Mouse (Mus musculus) hindbrain, embryonic 16.5 days (tissue): ENCODE measurements around the gene Mapk10. TPM values are rescaled to one million over a fixed set of nuclear protein-coding genes. Genes with fewer than 3 reads are reported as not detected.

ENCODE experiments used
- ATAC-seq: fragments of 200-750 bp; cut with Nextera tagmentation; 2 replicates; pipeline ENCODE4 v1.8.0; 2017; ENCODE audit warnings: moderate TSS enrichment, moderate library complexity
- H3K27ac ChIP-seq: fragments of 300-500 bp; sonication (generic); 2 replicates; pipeline ENCODE4 v1.5.1; 2014; ENCODE audit warnings: low read depth, mild to moderate bottlenecking, control low read depth, low read length, moderate library complexity
- H3K27me3 ChIP-seq: fragments of 300-500 bp; sonication (generic); replicated peaks from 2 replicates; pipeline ENCODE4 v1.6.1; 2014; ENCODE audit warnings: low read length; ENCODE audit not compliant: control insufficient read depth, insufficient read depth
- H3K36me3 ChIP-seq: fragments of 300-500 bp; sonication (generic); 2 replicates; pipeline ENCODE4 v1.6.1; 2014; ENCODE audit warnings: mild to moderate bottlenecking, low read length, moderate library complexity, mixed read lengths; ENCODE audit not compliant: control insufficient read depth, insufficient read depth
- H3K4me1 ChIP-seq: fragments of 300-500 bp; sonication (generic); 2 replicates; pipeline ENCODE4 v1.6.1; 2014; ENCODE audit warnings: low read depth, low read length; ENCODE audit not compliant: control insufficient read depth, insufficient read depth
- H3K4me2 ChIP-seq: fragments of 300-500 bp; sonication (generic); 2 replicates; pipeline ENCODE4 v1.6.1; 2014; ENCODE audit warnings: mild to moderate bottlenecking, low read length, control low read depth, moderate library complexity
- H3K4me3 ChIP-seq: fragments of 300-500 bp; sonication (generic); 2 replicates; pipeline ENCODE4 v1.5.1; 2014; ENCODE audit warnings: mild to moderate bottlenecking, low read length, control low read depth, moderate library complexity
- H3K9ac ChIP-seq: fragments of 300-500 bp; sonication (generic); 2 replicates; pipeline ENCODE4 v1.6.1; 2014; ENCODE audit warnings: low read depth, mild to moderate bottlenecking, control low read depth, low read length, moderate library complexity
- H3K9me3 ChIP-seq: fragments of 300-500 bp; sonication (generic); 2 replicates; pipeline ENCODE4 v1.6.1; 2014; ENCODE audit warnings: mild to moderate bottlenecking, low read length, moderate library complexity; ENCODE audit not compliant: control insufficient read depth
- WGBS: fragments of 180-500 bp; shearing (Covaris S2); extraction: QIAGEN DNeasy Blood & Tissue Kit; methylation state at CpG from one replicate; pipeline ENCODE4 v1.1.7; 2014; 5-methylcytosine and 5-hydroxymethylcytosine counted together
- polyA plus RNA-seq: library from polyadenylated mRNA; unstranded; fragments of >200 nt; fragmentation: Nextera tagmentation; extraction: Ambion mirVana; gene quantifications from 2 replicates; pipeline ENCODE4 v1.2.1, GENCODE M21; 2015

Mapk10 gene
- polyA plus RNA-seq, 1 experiment from 2014 or later = 92.4 TPM

DNA sequence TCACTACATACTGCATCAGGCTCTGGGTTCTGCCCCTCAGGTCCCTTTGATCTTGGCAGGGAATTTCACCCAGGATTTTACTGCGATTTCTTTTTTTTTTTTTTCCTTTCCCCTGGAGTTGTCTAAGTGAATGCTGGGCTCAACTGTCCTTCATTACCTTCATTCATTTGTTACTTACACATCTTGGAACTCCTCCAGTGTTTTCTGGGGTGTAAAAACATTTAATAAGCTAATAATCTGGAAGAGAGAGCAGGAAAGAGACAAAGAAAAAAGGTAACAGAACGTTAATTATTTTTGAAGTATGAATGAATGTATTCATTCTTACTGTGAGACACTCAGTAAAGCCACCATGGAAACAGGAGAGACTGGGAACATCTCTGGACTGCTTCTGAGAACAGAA is 219.4 kb downstream of the Mapk10 start:
- Histone ChIP-seq H3K27ac (no peak overlapping the region), H3K4me1 (no peaks in the 10 kb centered on the region), H3K4me2 (no peak overlapping the region), H3K36me3 (peaks cover 6% of the 10 kb centered on the region; the same call in 1 of the 2 replicates), H3K4me3 (no peak overlapping the region), H3K9me3 (no peaks in the 10 kb centered on the region), H3K9ac (no peak overlapping the region), H3K27me3 (no peaks in the 10 kb centered on the region)
- 59% methylated on average over 2 of the region's 2 CpGs for WGBS
- ATAC-seq = no peak

DNA sequence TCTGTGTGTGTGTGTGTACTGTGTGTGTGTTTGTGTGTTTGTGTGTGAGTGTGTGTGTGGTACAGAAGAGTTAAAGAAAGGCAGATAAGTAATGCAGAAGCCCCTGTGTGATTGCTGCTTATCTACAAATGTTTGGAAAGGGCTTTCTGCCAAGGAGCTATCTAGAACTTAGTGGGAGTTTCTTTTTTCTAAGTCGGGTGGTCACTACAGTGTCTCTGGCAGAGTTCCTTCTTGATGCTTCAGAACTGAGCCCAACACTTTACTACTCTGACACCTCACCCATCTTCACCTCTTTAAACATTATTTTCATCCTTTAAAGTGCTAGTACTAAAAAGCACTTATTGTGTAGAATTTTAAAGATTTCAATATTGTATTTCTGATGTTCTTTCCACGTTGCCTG is 232.8 kb downstream of the Mapk10 start:
- H3K4me3 ChIP-seq = no peak overlapping the region
- no peak for ATAC-seq
- H3K9ac ChIP-seq = no peak overlapping the region
- H3K27me3 ChIP-seq = no peaks in the 10 kb centered on the region
- peaks cover 6% of the 10 kb centered on the region for H3K4me1 ChIP-seq
- H3K36me3 ChIP-seq = peaks cover 2% of the 10 kb centered on the region
- H3K27ac ChIP-seq = no peak overlapping the region
- H3K4me2 ChIP-seq = no peak overlapping the region
- WGBS = 87% methylated on average over 2 of the region's 2 CpGs
- no peaks in the 10 kb centered on the region for H3K9me3 ChIP-seq

DNA sequence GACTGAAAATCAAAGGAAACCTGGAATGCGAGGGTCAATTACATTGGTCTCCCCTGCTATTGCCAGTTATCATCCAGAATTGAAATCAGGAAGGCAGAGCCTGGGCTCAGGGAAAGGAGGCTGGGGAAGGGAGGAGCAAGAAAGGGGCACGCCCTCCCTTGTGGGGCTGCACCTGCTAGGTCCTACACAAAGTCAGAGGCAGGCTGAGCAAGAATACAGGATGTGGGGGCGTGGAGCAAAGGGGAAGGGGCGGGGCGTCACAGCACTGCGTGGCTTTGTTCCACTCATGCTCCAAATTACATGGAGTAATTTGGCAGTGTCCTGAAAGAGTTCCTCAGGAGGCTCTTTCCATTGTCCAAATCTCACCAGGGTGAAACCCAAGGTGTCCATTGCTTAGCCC is 234.0 kb downstream of the Mapk10 start:
- 50% methylated on average over 6 of the region's 6 CpGs for WGBS
- peak overlapping the region; percentile 64 for H3K27ac ChIP-seq
- H3K4me2 ChIP-seq = no peak overlapping the region

GRCm38 (mm10) chr5:102976540-102976939 is 234.6 kb downstream of the Mapk10 start:
- Histone ChIP-seq H3K4me3 (no peak overlapping the region), H3K36me3 (no peaks in the 10 kb centered on the region; the same call in 1 of the 2 replicates), H3K9me3 (no peaks in the 10 kb centered on the region), H3K27me3 (no peaks in the 10 kb centered on the region), H3K9ac (no peak overlapping the region), H3K4me1 (peaks cover 6% of the 10 kb centered on the region), H3K4me2 (no peak overlapping the region), H3K27ac (no peak overlapping the region; the same call in 1 of the 2 replicates)
- no peak for ATAC-seq

More for the DNA sequence above, 234.0 kb downstream of the Mapk10 start:
- Histone ChIP-seq H3K27me3 (no peaks in the 10 kb centered on the region), H3K9me3 (no peaks in the 10 kb centered on the region), H3K4me3 (no peak overlapping the region), H3K36me3 (no peaks in the 10 kb centered on the region; the same call in 1 of the 2 replicates), H3K4me1 (peaks cover 6% of the 10 kb centered on the region), H3K9ac (no peak overlapping the region)
- ATAC-seq = peak; percentile 37; the same call in 1 of the 2 replicates

- Histone ChIP-seq H3K36me3 (no peaks in the 10 kb centered on the region; the same call in 1 of the 2 replicates), H3K9ac (no peak overlapping the region), H3K4me1 (peaks cover 6% of the 10 kb centered on the region), H3K4me3 (no peak overlapping the region), H3K27me3 (no peaks in the 10 kb centered on the region), H3K27ac (no peak overlapping the region), H3K9me3 (no peaks in the 10 kb centered on the region), H3K4me2 (no peak overlapping the region)
- ATAC-seq = 0 out of 2 replicates have a peak, but pooled peaks have one; percentile 31
- WGBS = 58% methylated on average over 4 of the region's 4 CpGs
Observed at GRCm38 (mm10) chr5:102974400-102974799, 236.7 kb downstream of the Mapk10 start.

DNA sequence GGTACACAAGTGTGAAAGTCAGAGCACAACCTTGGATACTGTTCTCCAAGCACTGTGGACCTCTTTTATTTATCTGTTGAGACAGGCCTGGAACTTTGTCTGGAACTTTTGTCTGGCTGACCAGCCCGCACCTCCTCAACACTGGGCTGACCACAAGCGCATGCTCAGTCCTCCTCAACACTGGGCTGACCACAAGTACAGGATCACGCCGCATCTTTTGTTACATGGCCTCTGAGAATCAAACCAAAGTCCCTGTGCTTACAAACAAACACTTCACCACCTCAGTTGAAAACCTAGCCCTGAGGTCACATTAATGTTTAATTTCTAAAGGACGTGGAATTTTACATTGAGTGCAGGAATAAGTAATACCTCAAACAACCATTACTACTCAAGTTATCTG is 246.7 kb downstream of the Mapk10 start:
- no peaks in the 10 kb centered on the region for H3K27me3 ChIP-seq
- 97% methylated on average over 5 of the region's 5 CpGs for WGBS
- no peak for ATAC-seq

GRCm38 (mm10) chr5:102953414-102953813 is 257.7 kb downstream of the Mapk10 start:
- Histone ChIP-seq H3K27ac (no peak overlapping the region), H3K9me3 (no peaks in the 10 kb centered on the region), H3K27me3 (no peaks in the 10 kb centered on the region), H3K4me3 (no peak overlapping the region), H3K9ac (no peak overlapping the region), H3K4me1 (no peaks in the 10 kb centered on the region), H3K4me2 (no peak overlapping the region), H3K36me3 (peaks cover 3% of the 10 kb centered on the region)
- WGBS = 82% methylated on average over 8 of the region's 8 CpGs
- no peak for ATAC-seq

More for the DNA sequence above, 246.7 kb downstream of the Mapk10 start:
- no peaks in the 10 kb centered on the region for H3K4me1 ChIP-seq
- H3K27ac ChIP-seq = no peak overlapping the region
- no peak overlapping the region for H3K9ac ChIP-seq
- H3K4me3 ChIP-seq = no peak overlapping the region
- H3K36me3 ChIP-seq = peaks cover 6% of the 10 kb centered on the region; the same call in 1 of the 2 replicates
- no peak overlapping the region for H3K4me2 ChIP-seq
- no peaks in the 10 kb centered on the region for H3K9me3 ChIP-seq

DNA sequence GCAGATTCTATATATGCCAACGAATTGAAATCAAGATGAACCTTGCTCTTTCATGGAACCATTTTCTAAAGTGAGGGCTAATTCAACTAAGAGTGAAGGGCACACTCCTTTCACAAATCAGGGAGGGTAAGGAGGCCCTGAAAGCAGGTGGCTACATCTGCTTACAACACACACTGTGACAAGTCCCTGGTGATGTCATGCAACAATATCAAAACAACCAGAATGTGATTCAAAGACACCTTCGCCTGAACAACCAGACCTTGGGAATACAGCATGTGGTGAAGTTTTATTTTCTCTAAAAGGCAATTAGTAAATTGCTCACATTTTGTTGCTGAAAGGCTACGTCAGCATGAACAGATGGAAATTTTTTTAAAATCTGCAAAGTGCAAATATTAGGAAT is 258.2 kb downstream of the Mapk10 start:
- 76% methylated on average over 3 of the region's 3 CpGs for WGBS
- Histone ChIP-seq H3K4me3 (no peak overlapping the region), H3K36me3 (peaks cover 3% of the 10 kb centered on the region), H3K27ac (no peak overlapping the region), H3K9me3 (no peaks in the 10 kb centered on the region), H3K4me1 (no peaks in the 10 kb centered on the region), H3K27me3 (no peaks in the 10 kb centered on the region), H3K9ac (no peak overlapping the region), H3K4me2 (no peak overlapping the region)
- no peak for ATAC-seq

GRCm38 (mm10) chr5:102947061-102947711 is 263.9 kb downstream of the Mapk10 start:
- H3K27ac ChIP-seq = no peak overlapping the region; the same call in 1 of the 2 replicates
- H3K4me2 ChIP-seq = no peak overlapping the region
- H3K9ac ChIP-seq = no peak overlapping the region
- H3K36me3 ChIP-seq = no peaks in the 10 kb centered on the region
- H3K4me1 ChIP-seq = no peaks in the 10 kb centered on the region
- no peak for ATAC-seq
- H3K27me3 ChIP-seq = no peaks in the 10 kb centered on the region
- WGBS = 77% methylated on average over 8 of the region's 8 CpGs
- H3K4me3 ChIP-seq = no peak overlapping the region
- no peaks in the 10 kb centered on the region for H3K9me3 ChIP-seq
